Mouse (Mus musculus) neural tube, embryonic 15.5 days (tissue): ENCODE results near the gene Nectin1. TPM values are rescaled to one million over a fixed set of nuclear protein-coding genes. Genes with fewer than 3 reads are reported as not detected.
A peak's percentile ranks its signal among the peaks of the same experiment; 100 is the strongest.

Source experiments
- ATAC-seq: fragments of 200-750 bp; cut with Nextera tagmentation; 2 replicates; pipeline ENCODE4 v1.8.0; 2017; ENCODE audit warnings: mild to moderate bottlenecking, moderate TSS enrichment, moderate library complexity; ENCODE audit not compliant: low FRiP score
- H3K27ac ChIP-seq: fragments of 300-500 bp; sonication (generic); replicated peaks from 2 replicates; pipeline ENCODE4 v1.5.1; 2015; ENCODE audit warnings: mild to moderate bottlenecking, inconsistent platforms
- H3K27me3 ChIP-seq: fragments of 300-500 bp; sonication (generic); replicated peaks from 2 replicates; pipeline ENCODE4 v1.6.1; 2015; ENCODE audit warnings: inconsistent platforms
- H3K36me3 ChIP-seq: fragments of 300-500 bp; sonication (generic); 2 replicates; pipeline ENCODE4 v1.6.1; 2015; ENCODE audit warnings: inconsistent platforms
- H3K4me1 ChIP-seq: fragments of 300-500 bp; sonication (generic); 2 replicates; pipeline ENCODE4 v1.6.1; 2015; ENCODE audit warnings: inconsistent platforms
- H3K4me2 ChIP-seq: fragments of 300-500 bp; sonication (generic); 2 replicates; pipeline ENCODE4 v1.6.1; 2015; ENCODE audit warnings: inconsistent platforms, mild to moderate bottlenecking, moderate library complexity
- H3K4me3 ChIP-seq: fragments of 300-500 bp; sonication (generic); replicated peaks from 2 replicates; pipeline ENCODE4 v1.5.1; 2015; ENCODE audit warnings: mild to moderate bottlenecking, inconsistent platforms
- H3K9ac ChIP-seq: fragments of 300-500 bp; sonication (generic); replicated peaks from 2 replicates; pipeline ENCODE4 v1.6.1; 2015; ENCODE audit warnings: mild to moderate bottlenecking, inconsistent platforms
- H3K9me3 ChIP-seq: fragments of 300-500 bp; sonication (generic); replicated peaks from 2 replicates; pipeline ENCODE4 v1.6.1; 2016; ENCODE audit warnings: inconsistent platforms
- WGBS: fragments of 180-500 bp; shearing (Covaris S2); methylation state at CpG from one replicate; pipeline ENCODE4 v1.1.7; 2015; ENCODE audit warnings: mixed read lengths; 5-methylcytosine and 5-hydroxymethylcytosine counted together
- polyA plus RNA-seq: library from polyadenylated mRNA; unstranded; fragments of >200 nt; fragmentation: Nextera tagmentation; extraction: Ambion mirVana; gene quantifications from 2 replicates; pipeline ENCODE4 v1.2.1, GENCODE M21; 2015

Gene Nectin1
- polyA plus RNA-seq, 1 experiment from 2014 or later, result 14.9 TPM

GRCm38 (mm10) chr9:43792681-43793080 is 48.9 kb downstream of the Nectin1 start:
- Histone ChIP-seq H3K27ac (no peak overlapping the region), H3K36me3 (peaks cover 51% of the 10 kb centered on the region), H3K4me2 (no peak overlapping the region), H3K9ac (no peak overlapping the region), H3K4me1 (peaks cover 14% of the 10 kb centered on the region), H3K9me3 (no peaks in the 10 kb centered on the region), H3K4me3 (no peak overlapping the region), H3K27me3 (no peaks in the 10 kb centered on the region)
- WGBS, result 86% methylated on average over 9 of the region's 9 CpGs
- no peak for ATAC-seq

GRCm38 (mm10) chr9:43793411-43793810 is 49.6 kb downstream of the Nectin1 start:
- H3K4me1 ChIP-seq, result peaks cover 9% of the 10 kb centered on the region; the same call in 1 of the 2 replicates
- H3K9me3 ChIP-seq, result no peaks in the 10 kb centered on the region
- no peaks in the 10 kb centered on the region for H3K27me3 ChIP-seq
- 88% methylated on average over 3 of the region's 3 CpGs for WGBS
- ATAC-seq, result no peak
- no peak overlapping the region for H3K4me3 ChIP-seq
- no peak overlapping the region for H3K4me2 ChIP-seq
- peaks cover 51% of the 10 kb centered on the region for H3K36me3 ChIP-seq
- H3K9ac ChIP-seq, result no peak overlapping the region
- no peak overlapping the region for H3K27ac ChIP-seq

GRCm38 (mm10) chr9:43796031-43796430 is 52.2 kb downstream of the Nectin1 start:
- Histone ChIP-seq H3K27me3 (no peaks in the 10 kb centered on the region), H3K4me1 (0 out of 2 replicates have a peak, but pooled peaks cover 6% of the 10 kb centered on the region), H3K4me3 (no peak overlapping the region), H3K4me2 (no peak overlapping the region), H3K9me3 (no peaks in the 10 kb centered on the region), H3K27ac (no peak overlapping the region), H3K9ac (no peak overlapping the region), H3K36me3 (peaks cover 64% of the 10 kb centered on the region)
- ATAC-seq, result no peak
- 88% methylated on average over 3 of the region's 3 CpGs for WGBS

GRCm38 (mm10) chr9:43796841-43797740 is 53.3 kb downstream of the Nectin1 start:
- H3K27me3 ChIP-seq, result no peaks in the 10 kb centered on the region
- 0 out of 2 replicates have a peak, but pooled peaks cover 6% of the 10 kb centered on the region for H3K4me1 ChIP-seq
- H3K27ac ChIP-seq, result no peak overlapping the region
- WGBS, result 84% methylated on average over 11 of the region's 11 CpGs
- H3K4me2 ChIP-seq, result no peak overlapping the region
- no peak overlapping the region for H3K9ac ChIP-seq
- no peak for ATAC-seq
- no peaks in the 10 kb centered on the region for H3K9me3 ChIP-seq
- H3K4me3 ChIP-seq, result no peak overlapping the region
- peaks cover 56% of the 10 kb centered on the region for H3K36me3 ChIP-seq

GRCm38 (mm10) chr9:43797746-43798145 is 54.0 kb downstream of the Nectin1 start:
- H3K27me3 ChIP-seq, result no peaks in the 10 kb centered on the region
- H3K4me2 ChIP-seq, result no peak overlapping the region
- H3K4me3 ChIP-seq, result no peak overlapping the region
- no peak for ATAC-seq
- peaks cover 54% of the 10 kb centered on the region for H3K36me3 ChIP-seq
- no peak overlapping the region for H3K9ac ChIP-seq
- H3K9me3 ChIP-seq, result no peaks in the 10 kb centered on the region
- 0 out of 2 replicates have a peak, but pooled peaks cover 6% of the 10 kb centered on the region for H3K4me1 ChIP-seq
- WGBS, result 67% methylated on average over 7 of the region's 7 CpGs
- H3K27ac ChIP-seq, result no peak overlapping the region

GRCm38 (mm10) chr9:43800525-43800924 is 56.7 kb downstream of the Nectin1 start:
- Histone ChIP-seq H3K4me3 (no peak overlapping the region), H3K9ac (no peak overlapping the region), H3K27ac (no peak overlapping the region), H3K9me3 (no peaks in the 10 kb centered on the region), H3K27me3 (no peaks in the 10 kb centered on the region), H3K4me2 (no peak overlapping the region), H3K36me3 (peaks cover 40% of the 10 kb centered on the region), H3K4me1 (0 out of 2 replicates have a peak, but pooled peaks cover 6% of the 10 kb centered on the region)
- ATAC-seq, result no peak
- 83% methylated on average over 2 of the region's 2 CpGs for WGBS

GRCm38 (mm10) chr9:43801911-43802310 is 58.1 kb downstream of the Nectin1 start:
- Histone ChIP-seq H3K4me3 (no peak overlapping the region), H3K27ac (no peak overlapping the region), H3K4me2 (no peak overlapping the region), H3K9ac (no peak overlapping the region), H3K36me3 (peaks cover 31% of the 10 kb centered on the region), H3K4me1 (0 out of 2 replicates have a peak, but pooled peaks cover 3% of the 10 kb centered on the region), H3K27me3 (no peaks in the 10 kb centered on the region), H3K9me3 (no peaks in the 10 kb centered on the region)
- 0 out of 2 replicates have a peak, but pooled peaks have one; percentile 35 for ATAC-seq
- WGBS, result 34% methylated on average over 5 of the region's 5 CpGs

- Histone ChIP-seq H3K4me1 (peaks cover 5% of the 10 kb centered on the region; the same call in 1 of the 2 replicates), H3K4me3 (no peak overlapping the region), H3K27ac (no peak overlapping the region), H3K36me3 (peaks cover 10% of the 10 kb centered on the region; the same call in 1 of the 2 replicates), H3K27me3 (no peaks in the 10 kb centered on the region), H3K9ac (no peak overlapping the region), H3K4me2 (no peak overlapping the region), H3K9me3 (no peaks in the 10 kb centered on the region)
- ATAC-seq, result no peak
- 25% methylated on average over 6 of the region's 6 CpGs for WGBS
Observed at GRCm38 (mm10) chr9:43807565-43807964, 63.8 kb downstream of the Nectin1 start.

- Histone ChIP-seq H3K27ac (no peak overlapping the region), H3K36me3 (peaks cover 5% of the 10 kb centered on the region; the same call in 1 of the 2 replicates), H3K27me3 (no peaks in the 10 kb centered on the region), H3K9me3 (no peaks in the 10 kb centered on the region), H3K4me1 (peaks cover 5% of the 10 kb centered on the region; the same call in 1 of the 2 replicates), H3K4me3 (no peak overlapping the region), H3K4me2 (no peak overlapping the region), H3K9ac (no peak overlapping the region)
- WGBS, result 15% methylated on average over 3 of the region's 4 CpGs
- ATAC-seq, result no peak
Observed at GRCm38 (mm10) chr9:43808099-43808498, 64.3 kb downstream of the Nectin1 start.

- Histone ChIP-seq H3K9me3 (no peaks in the 10 kb centered on the region), H3K4me3 (no peak overlapping the region), H3K27ac (no peak overlapping the region), H3K27me3 (no peaks in the 10 kb centered on the region), H3K36me3 (0 out of 2 replicates have a peak, but pooled peaks cover under 1% of the 10 kb centered on the region), H3K4me1 (peaks cover 5% of the 10 kb centered on the region; the same call in 1 of the 2 replicates), H3K9ac (no peak overlapping the region), H3K4me2 (no peak overlapping the region)
- 14% methylated on average over 7 of the region's 7 CpGs for WGBS
- 0 out of 2 replicates have a peak, but pooled peaks have one; percentile 45 for ATAC-seq
Observed at GRCm38 (mm10) chr9:43808546-43808945, 64.8 kb downstream of the Nectin1 start.

GRCm38 (mm10) chr9:43813156-43813555 is 69.4 kb downstream of the Nectin1 start:
- H3K9me3 ChIP-seq, result no peaks in the 10 kb centered on the region
- H3K27me3 ChIP-seq, result no peaks in the 10 kb centered on the region
- H3K36me3 ChIP-seq, result no peaks in the 10 kb centered on the region
- no peak overlapping the region for H3K9ac ChIP-seq
- no peak overlapping the region for H3K4me3 ChIP-seq
- WGBS, result 79% methylated on average over 2 of the region's 2 CpGs
- H3K27ac ChIP-seq, result no peak overlapping the region
- H3K4me1 ChIP-seq, result no peaks in the 10 kb centered on the region; the same call in 1 of the 2 replicates
- no peak for ATAC-seq
- no peak overlapping the region for H3K4me2 ChIP-seq

GRCm38 (mm10) chr9:43822206-43822605 is 78.4 kb downstream of the Nectin1 start:
- H3K36me3 ChIP-seq, result no peaks in the 10 kb centered on the region
- H3K4me3 ChIP-seq, result no peak overlapping the region
- H3K9ac ChIP-seq, result no peak overlapping the region
- H3K4me1 ChIP-seq, result peaks cover 5% of the 10 kb centered on the region
- H3K27ac ChIP-seq, result no peak overlapping the region
- WGBS, result 91% methylated on average over 5 of the region's 5 CpGs
- no peak for ATAC-seq
- H3K9me3 ChIP-seq, result no peaks in the 10 kb centered on the region
- H3K27me3 ChIP-seq, result no peaks in the 10 kb centered on the region
- H3K4me2 ChIP-seq, result no peak overlapping the region
